Mouse (Mus musculus): ENCODE measurements around the gene Smtn. TPM values are rescaled to one million over a fixed set of nuclear protein-coding genes. Genes with fewer than 3 reads are reported as not detected.

Gene Smtn
- polyA plus RNA-seq, 1 experiment: 14.6 TPM

DNA sequence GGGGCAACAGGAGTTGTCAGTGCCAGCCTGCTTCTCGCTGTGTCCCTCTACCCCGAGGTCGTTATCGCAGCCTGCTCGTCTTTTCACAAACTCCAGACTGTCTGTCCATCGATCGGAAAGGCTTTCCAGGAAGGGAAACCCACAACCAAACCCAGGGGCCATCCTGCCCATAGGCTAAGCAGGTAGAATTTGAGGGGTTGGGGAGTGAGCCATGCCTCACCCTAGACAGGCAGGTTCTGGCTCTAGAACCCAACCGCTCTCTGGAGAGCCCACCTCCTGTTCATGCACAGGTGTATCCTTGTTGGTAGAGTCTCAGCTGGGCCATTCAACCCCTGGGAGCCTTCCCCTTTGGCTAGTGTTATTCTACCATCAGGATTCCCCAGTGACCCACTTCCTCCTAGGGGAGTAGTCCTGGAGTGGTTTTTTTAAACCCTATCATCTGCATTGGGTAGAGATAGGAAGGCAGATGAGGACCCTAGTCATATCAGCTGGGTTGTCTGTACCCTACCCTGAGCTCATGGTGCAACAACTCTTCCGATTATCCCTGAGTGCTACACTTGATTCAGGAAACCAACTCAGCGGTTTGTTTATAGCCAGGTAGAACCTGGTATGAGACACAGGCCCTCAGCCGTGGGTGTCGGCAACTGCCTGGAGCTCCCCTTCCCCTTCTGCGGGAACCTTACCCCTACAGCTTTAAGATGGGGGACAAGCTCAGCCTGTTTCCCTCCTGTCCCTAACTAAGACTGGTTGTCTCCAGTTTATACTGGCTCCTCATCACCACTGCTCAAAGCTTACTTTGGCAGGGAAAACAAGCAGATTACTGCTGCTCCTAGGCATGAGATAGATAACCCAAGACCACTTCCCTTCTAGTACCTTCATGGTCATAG lies 22.3 kb downstream of the Smtn start:
- Histone ChIP-seq H3K4me3 (ENCODE audit: extremely low read depth, insufficient read depth, insufficient read length) (peak overlapping the region; percentile 14; the same call in 1 of the 2 replicates), H3K27ac (ENCODE audit: insufficient read depth, low read length) (no peak overlapping the region), H3K36me3 (ENCODE audit: control insufficient read depth, insufficient read depth, low read length) (no peaks in the 10 kb centered on the region), H3K27me3 (ENCODE audit: control insufficient read depth, insufficient read depth, low read length) (peaks cover 6% of the 10 kb centered on the region), H3K4me1 (ENCODE audit: control insufficient read depth, insufficient read depth, insufficient read length) (peaks cover 4% of the 10 kb centered on the region)
- no peak for TF ChIP-seq POLR2A (IDR thresholded peaks at IDR 0.05; ENCODE audit: low read depth, low read length)
- TF ChIP-seq CTCF (IDR thresholded peaks at IDR 0.05; ENCODE audit: extremely low read depth, insufficient read depth, insufficient read length, insufficient replicate concordance): no peak
- WGBS: 50% methylated on average over 13 of the region's 13 CpGs
- no peak for DNase-seq (ENCODE audit: low read depth in 1 of 2, low spot score in 2 of 2)

DNA sequence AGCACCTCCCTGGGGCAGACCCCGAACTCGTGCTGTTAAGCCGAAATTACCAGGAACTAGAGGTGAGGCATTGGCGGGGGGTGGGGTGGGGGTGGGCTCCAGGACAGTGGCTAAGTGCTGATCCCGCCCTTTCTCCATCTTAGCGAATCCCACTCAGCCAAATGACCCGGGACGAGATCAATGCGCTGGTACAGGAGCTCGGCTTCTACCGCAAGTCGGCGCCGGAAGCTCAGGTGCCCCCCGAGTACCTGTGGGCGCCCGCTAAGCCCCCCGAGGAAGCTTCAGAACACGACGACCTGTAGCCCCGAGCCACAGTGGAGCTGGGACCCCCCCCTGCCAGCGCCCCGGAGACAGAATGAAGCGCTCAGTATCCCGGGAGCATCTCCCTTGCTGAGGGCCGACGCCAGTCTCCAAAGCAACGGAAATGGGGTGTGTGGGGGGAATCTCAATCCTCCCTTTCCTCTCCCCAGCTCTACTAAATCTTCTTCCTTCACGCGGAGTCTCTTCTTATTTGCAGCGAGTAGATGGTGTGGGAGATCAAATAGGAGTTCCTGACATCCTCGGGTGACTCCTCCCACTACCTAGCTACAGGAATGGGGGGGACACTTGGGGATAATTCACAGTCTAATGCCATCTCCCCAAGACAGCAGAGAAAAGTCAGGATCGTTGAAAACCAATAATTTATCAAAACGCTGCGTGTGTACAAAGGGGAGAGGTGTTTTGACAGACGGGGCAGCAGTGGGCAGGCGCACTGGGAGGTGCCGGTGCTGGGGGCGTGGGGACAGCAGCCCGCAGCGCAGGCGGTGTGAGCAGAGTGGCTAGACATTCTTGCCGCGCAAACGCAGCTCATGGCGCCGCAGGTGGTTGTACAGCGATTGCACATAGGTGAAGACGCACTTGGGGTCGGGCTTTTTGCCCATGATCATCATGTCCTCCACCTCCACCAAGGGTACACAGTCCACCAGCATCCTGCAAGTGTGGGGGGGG lies 23.3 kb downstream of the Smtn start:
- no peak for DNase-seq (ENCODE audit: low read depth in 1 of 2, low spot score in 2 of 2)
- TF ChIP-seq POLR2A (IDR thresholded peaks at IDR 0.05; ENCODE audit: low read depth, low read length): no peak
- no peak for TF ChIP-seq CTCF (IDR thresholded peaks at IDR 0.05; ENCODE audit: extremely low read depth, insufficient read depth, insufficient read length, insufficient replicate concordance)
- Histone ChIP-seq H3K27ac (ENCODE audit: insufficient read depth, low read length) (no peak overlapping the region), H3K4me1 (ENCODE audit: control insufficient read depth, insufficient read depth, insufficient read length) (peaks cover 4% of the 10 kb centered on the region), H3K27me3 (ENCODE audit: control insufficient read depth, insufficient read depth, low read length) (peaks cover 6% of the 10 kb centered on the region), H3K36me3 (ENCODE audit: control insufficient read depth, insufficient read depth, low read length) (no peaks in the 10 kb centered on the region), H3K4me3 (ENCODE audit: extremely low read depth, insufficient read depth, insufficient read length) (peak overlapping the region; percentile 31)
- 2% methylated on average over 50 of the region's 50 CpGs for WGBS

- no peak for DNase-seq (ENCODE audit: low read depth in 1 of 2, low spot score in 2 of 2)
- H3K27ac ChIP-seq (ENCODE audit: insufficient read depth, low read length): no peak overlapping the region
Measured at GRCm38 (mm10) chr11:3516121-3516520, 24.3 kb downstream of the Smtn start.

GRCm38 (mm10) chr11:3515637-3516036 lies 24.8 kb downstream of the Smtn start:
- TF ChIP-seq POLR2A (IDR thresholded peaks at IDR 0.05; ENCODE audit: low read depth, low read length) (no peak), CTCF (IDR thresholded peaks at IDR 0.05; ENCODE audit: extremely low read depth, insufficient read depth, insufficient read length, insufficient replicate concordance) (no peak)
- peaks cover 4% of the 10 kb centered on the region; the same call in 1 of the 2 replicates for H3K4me1 ChIP-seq (ENCODE audit: control insufficient read depth, insufficient read depth, insufficient read length)
- 83% methylated on average over 4 of the region's 4 CpGs for WGBS
- H3K4me3 ChIP-seq (ENCODE audit: extremely low read depth, insufficient read depth, insufficient read length): no peak overlapping the region
- peaks cover 6% of the 10 kb centered on the region for H3K27me3 ChIP-seq (ENCODE audit: control insufficient read depth, insufficient read depth, low read length)
- no peak for DNase-seq (ENCODE audit: low read depth in 1 of 2, low spot score in 2 of 2)
- H3K36me3 ChIP-seq (ENCODE audit: control insufficient read depth, insufficient read depth, low read length): no peaks in the 10 kb centered on the region
- no peak overlapping the region for H3K27ac ChIP-seq (ENCODE audit: insufficient read depth, low read length)

More at GRCm38 (mm10) chr11:3516121-3516520, 24.3 kb downstream of the Smtn start:
- H3K27me3 ChIP-seq (ENCODE audit: control insufficient read depth, insufficient read depth, low read length): peaks cover 6% of the 10 kb centered on the region
- TF ChIP-seq CTCF (IDR thresholded peaks at IDR 0.05; ENCODE audit: extremely low read depth, insufficient read depth, insufficient read length, insufficient replicate concordance) (no peak), POLR2A (IDR thresholded peaks at IDR 0.05; ENCODE audit: low read depth, low read length) (no peak)
- 81% methylated on average over 5 of the region's 5 CpGs for WGBS
- no peak overlapping the region for H3K4me3 ChIP-seq (ENCODE audit: extremely low read depth, insufficient read depth, insufficient read length)
- peaks cover 4% of the 10 kb centered on the region for H3K4me1 ChIP-seq (ENCODE audit: control insufficient read depth, insufficient read depth, insufficient read length)
- H3K36me3 ChIP-seq (ENCODE audit: control insufficient read depth, insufficient read depth, low read length): no peaks in the 10 kb centered on the region

DNA sequence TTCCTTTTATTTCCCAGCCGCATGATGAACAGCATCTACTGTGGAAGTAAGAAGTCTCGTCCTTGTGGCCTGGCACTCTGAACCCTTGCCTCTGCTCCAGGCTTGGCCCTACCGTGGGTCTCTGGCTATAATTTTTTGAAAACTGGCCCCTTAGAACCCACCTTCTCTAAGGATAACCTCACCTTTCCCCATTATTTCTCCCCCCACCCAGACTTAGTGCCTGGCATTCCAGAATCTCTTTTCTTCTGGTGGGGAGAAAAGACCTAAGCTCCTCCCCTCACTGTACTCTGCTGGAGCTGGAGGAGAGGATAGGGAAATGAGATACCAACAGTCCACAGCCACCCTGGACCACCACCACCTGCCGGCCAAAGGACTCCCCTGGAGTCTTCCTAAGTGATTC lies 25.2 kb downstream of the Smtn start:
- TF ChIP-seq POLR2A (IDR thresholded peaks at IDR 0.05; ENCODE audit: low read depth, low read length) (no peak), CTCF (IDR thresholded peaks at IDR 0.05; ENCODE audit: extremely low read depth, insufficient read depth, insufficient read length, insufficient replicate concordance) (no peak)
- Histone ChIP-seq H3K4me3 (ENCODE audit: extremely low read depth, insufficient read depth, insufficient read length) (peak overlapping the region; percentile 61; the same call in 1 of the 2 replicates), H3K27me3 (ENCODE audit: control insufficient read depth, insufficient read depth, low read length) (peaks cover 6% of the 10 kb centered on the region), H3K4me1 (ENCODE audit: control insufficient read depth, insufficient read depth, insufficient read length) (peaks cover 4% of the 10 kb centered on the region; the same call in 1 of the 2 replicates), H3K36me3 (ENCODE audit: control insufficient read depth, insufficient read depth, low read length) (no peaks in the 10 kb centered on the region), H3K27ac (ENCODE audit: insufficient read depth, low read length) (no peak overlapping the region)
- 50% methylated on average over 4 of the region's 4 CpGs for WGBS
- no peak for DNase-seq (ENCODE audit: low read depth in 1 of 2, low spot score in 2 of 2)

GRCm38 (mm10) chr11:3514529-3515054 lies 25.8 kb downstream of the Smtn start, which contains the start of gene Selenom:
TSS of gene Selenom (plus strand) at chr11:3514684.
- WGBS: under 1% methylated on average over 26 of the region's 26 CpGs
- TF ChIP-seq POLR2A (IDR thresholded peaks at IDR 0.05; ENCODE audit: low read depth, low read length): no peak
- TF ChIP-seq CTCF (IDR thresholded peaks at IDR 0.05; ENCODE audit: extremely low read depth, insufficient read depth, insufficient read length, insufficient replicate concordance): peak; percentile 75; the same call in 1 of the 2 replicates
- Histone ChIP-seq H3K4me3 (ENCODE audit: extremely low read depth, insufficient read depth, insufficient read length) (peak within 1 kb of the TSS; percentile 61), H3K27me3 (ENCODE audit: control insufficient read depth, insufficient read depth, low read length) (peaks cover 6% of the 10 kb centered on the region), H3K36me3 (ENCODE audit: control insufficient read depth, insufficient read depth, low read length) (no peaks in the 10 kb centered on the region), H3K4me1 (ENCODE audit: control insufficient read depth, insufficient read depth, insufficient read length) (peaks cover 4% of the 10 kb centered on the region; the same call in 1 of the 2 replicates), H3K27ac (ENCODE audit: insufficient read depth, low read length) (0 out of 2 replicates have a peak within 1 kb of the TSS, but pooled peaks have one; percentile 19)
- DNase-seq (ENCODE audit: low read depth in 1 of 2, low spot score in 2 of 2): peak; percentile 29 to 67
